Mouse (Mus musculus): ENCODE results near the gene Sprr2h. TPM values are rescaled to one million over a fixed set of nuclear protein-coding genes. Genes with fewer than 3 reads are reported as not detected.

Sprr2h gene
- not detected for total RNA-seq (2023)

GRCm38 (mm10) chr3:92385385-92385784 lies at the start of gene Sprr2h:
TSS of gene Sprr2h (plus strand) at chr3:92385685.

GRCm38 (mm10) chr3:92338840-92339239 lies 46.6 kb upstream of the Sprr2h start, which contains the start of gene Sprr2d:
TSS of gene Sprr2d (plus strand) at chr3:92339140.

DNA sequence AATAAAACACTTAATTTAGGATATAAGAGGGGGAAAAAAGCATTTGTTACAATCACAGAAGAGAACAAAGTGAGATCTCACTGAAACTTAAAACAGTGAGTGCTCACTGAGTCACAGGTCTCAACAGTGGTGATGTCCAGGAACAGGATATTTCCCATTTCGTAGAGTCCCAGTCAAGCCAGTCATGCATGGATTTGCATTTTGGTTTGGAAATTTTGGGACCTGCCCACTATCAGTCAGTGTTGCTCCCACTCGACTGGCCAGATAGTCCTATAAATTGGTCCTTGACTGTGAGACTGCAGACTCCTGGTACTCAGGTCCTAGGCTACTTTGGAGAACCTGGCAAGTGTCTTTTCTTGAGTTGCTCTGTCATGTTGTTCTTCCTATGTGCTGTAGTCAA lies 33.6 kb upstream of the Sprr2h start, which contains the start of gene Sprr2e:
Sprr2e (plus strand) TSS at position 301 of the 400 bp plus-strand sequence.

DNA sequence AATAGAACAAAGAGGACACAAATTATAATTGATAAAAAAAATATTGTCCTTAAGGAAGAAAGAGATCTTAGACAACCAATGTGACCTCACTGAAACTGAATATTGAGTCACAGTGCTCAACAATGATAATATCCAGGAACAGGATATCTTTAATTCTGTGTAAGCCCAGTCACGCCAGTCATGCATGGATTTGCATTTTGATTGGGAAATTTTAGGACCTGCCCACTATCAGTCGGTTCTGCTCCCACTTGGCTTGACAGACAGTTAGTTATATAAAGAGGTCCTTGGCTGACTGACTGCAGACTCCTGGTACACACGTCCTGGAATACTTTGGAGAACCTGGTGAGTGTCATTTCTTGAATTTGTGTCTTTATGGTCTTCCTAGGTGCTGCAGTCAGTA lies 20.6 kb upstream of the Sprr2h start, which contains the start of gene Sprr2f:
Sprr2f (plus strand) TSS at position 301 of the 400 bp plus-strand sequence.

DNA sequence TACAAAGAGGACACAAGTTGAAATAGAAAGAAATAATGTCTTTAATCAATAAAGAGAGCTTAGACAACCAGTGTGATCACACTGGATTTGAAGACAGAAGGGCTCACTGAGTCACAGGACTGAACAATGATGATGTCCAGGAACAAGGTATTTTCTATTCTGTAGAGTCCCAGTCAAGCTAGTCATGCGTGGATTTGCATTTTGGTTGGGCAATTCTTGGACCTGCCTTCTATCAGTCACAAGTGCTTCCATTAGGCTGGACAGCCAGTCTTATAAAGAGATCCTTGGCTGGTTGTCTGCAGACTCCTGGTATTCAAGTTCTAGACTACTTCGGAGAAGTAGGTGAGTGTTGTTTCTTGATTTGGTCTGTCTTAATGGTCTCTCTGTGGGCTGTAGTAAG lies 22.2 kb downstream of the Sprr2h start, which contains the start of gene Sprr2i:
Sprr2i (plus strand) TSS at position 301 of the 400 bp plus-strand sequence.

DNA sequence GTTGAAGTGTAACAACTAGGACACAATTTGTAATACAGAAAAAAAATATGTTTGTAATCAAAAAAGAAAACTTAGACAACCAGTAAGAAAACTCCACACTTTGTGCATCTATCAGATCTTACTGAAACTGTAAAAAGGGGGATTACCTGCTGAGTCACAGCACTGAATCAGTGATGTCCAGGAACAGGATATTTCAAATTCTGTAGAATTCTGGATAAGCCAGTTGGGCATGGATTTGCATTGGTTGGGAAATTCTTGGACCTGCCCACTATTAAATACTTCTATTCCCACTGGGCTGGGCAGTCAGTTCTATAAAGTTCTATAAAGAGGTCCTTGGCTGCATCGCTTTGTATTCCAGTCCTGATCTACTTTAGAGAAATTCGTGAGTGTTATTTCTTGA lies 32.3 kb downstream of the Sprr2h start, which contains the start of gene Sprr2j-ps:
Sprr2j-ps (plus strand) TSS at position 301 of the 400 bp plus-strand sequence.

DNA sequence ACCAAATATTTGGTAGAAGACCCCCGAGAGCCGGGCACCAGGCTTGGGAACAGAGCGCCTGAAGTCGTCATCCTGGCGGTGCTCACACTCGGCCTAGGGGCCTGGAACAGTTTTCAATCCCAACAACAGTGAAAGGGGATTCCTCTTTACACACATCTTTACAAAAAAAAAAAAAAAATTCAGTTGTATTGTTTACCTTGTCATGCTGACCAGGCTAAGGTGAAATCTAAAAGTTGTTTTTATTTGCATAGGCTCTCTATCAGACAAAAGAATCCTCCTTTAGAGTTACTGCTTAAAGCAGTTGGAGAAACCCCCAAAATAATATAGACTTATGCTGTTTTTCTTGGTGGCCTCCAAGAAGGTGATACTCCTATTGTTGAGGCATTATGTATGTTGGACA lies 43.8 kb downstream of the Sprr2h start, which contains the start of gene Gm9774:
Gm9774 (minus strand) TSS at position 101 of the 400 bp plus-strand sequence.

GRCm38 (mm10) chr3:92432282-92432681 lies 46.8 kb downstream of the Sprr2h start, which contains the start of gene Sprr2k:
TSS of gene Sprr2k (plus strand) at chr3:92432582.

Other genes with a start within 250 kb of the Sprr2h start
- gene Lelp1, start 242.9 kb upstream of the Sprr2h start, total RNA-seq (2023) = not detected
- gene Sprr2a1, start 169.9 kb upstream of the Sprr2h start, total RNA-seq (2023) = not detected
- gene Sprr2a2, start 169.8 kb upstream of the Sprr2h start, total RNA-seq (2023) = not detected
- gene Sprr2a3, start 100.3 kb upstream of the Sprr2h start, total RNA-seq (2023) = not detected
- gene Sprr2b, start 69.1 kb upstream of the Sprr2h start, total RNA-seq (2023) = not detected
- not detected for gene Sprr2d, start 46.5 kb upstream of the Sprr2h start, total RNA-seq (2023)
- not detected for gene Sprr2e, start 33.5 kb upstream of the Sprr2h start, total RNA-seq (2023)
- not detected for gene Sprr2f, start 20.5 kb upstream of the Sprr2h start, total RNA-seq (2023)
- gene Sprr2i, start 22.3 kb downstream of the Sprr2h start, total RNA-seq (2023) = not detected
- not detected for gene Sprr2j-ps, start 32.4 kb downstream of the Sprr2h start, total RNA-seq (2023)
- 1.4 TPM for gene Gm9774, start 43.7 kb downstream of the Sprr2h start, total RNA-seq (2023)
- not detected for gene Sprr2k, start 46.9 kb downstream of the Sprr2h start, total RNA-seq (2023)
- not detected for gene Sprr1b, start 53.1 kb downstream of the Sprr2h start, total RNA-seq (2023)
- not detected for gene Sprr3, start 73.0 kb downstream of the Sprr2h start, total RNA-seq (2023)
- not detected for gene Sprr1a, start 100.2 kb downstream of the Sprr2h start, total RNA-seq (2023)
- not detected for gene Sprr4, start 114.8 kb downstream of the Sprr2h start, total RNA-seq (2023)
- not detected for gene 2310046K23Rik, start 148.8 kb downstream of the Sprr2h start, total RNA-seq (2023)
- gene Ivl, start 188.1 kb downstream of the Sprr2h start, total RNA-seq (2023) = not detected
- gene Smcp, start 203.3 kb downstream of the Sprr2h start, total RNA-seq (2023) = not detected
- gene 2210017I01Rik, start 221.8 kb downstream of the Sprr2h start, total RNA-seq (2023) = not detected
- gene Lce6a, start 236.0 kb downstream of the Sprr2h start, total RNA-seq (2023) = not detected

All from CD8-positive naive resting alpha-beta T cell, adult 57 days (primary cell).